Mouse (Mus musculus): ENCODE measurements around the gene Lbhd2. TPM values are rescaled to one million over a fixed set of nuclear protein-coding genes. Genes with fewer than 3 reads are reported as not detected.
A peak's percentile ranks its signal among the peaks of the same experiment; 100 is the strongest.

Gene Lbhd2
- polyA plus RNA-seq, 1 experiment from 2014 or later = 0.51 TPM

- peak within 1 kb of the TSS; percentile 91 for H3K9ac ChIP-seq
- H3K4me1 ChIP-seq = peaks cover 24% of the 10 kb centered on the region
- H3K4me2 ChIP-seq (replicated peaks) = peak within 1 kb of the TSS; percentile 98
- H3K27ac ChIP-seq = peak within 1 kb of the TSS; percentile 91
- H3K4me3 ChIP-seq = peak within 1 kb of the TSS; percentile 97
- no peaks in the 10 kb centered on the region for H3K9me3 ChIP-seq
- under 1% methylated on average over 94 of the region's 94 CpGs for WGBS
- ATAC-seq (ENCODE audit: low FRiP score, low read depth) = peak; percentile 91
- no peaks in the 10 kb centered on the region for H3K27me3 ChIP-seq (replicated peaks)
- no peaks in the 10 kb centered on the region for H3K36me3 ChIP-seq
These were observed 29.1 kb upstream of the Lbhd2 start, which contains the start of gene Cdc42bpb for GRCm38 (mm10) chr12:111377376-111377973. Gene Cdc42bpb, minus strand, starts transcription at chr12:111377718.

- Histone ChIP-seq H3K4me3 (peak overlapping the region; percentile 97), H3K4me2 (replicated peaks) (peak overlapping the region; percentile 98), H3K27me3 (replicated peaks) (no peaks in the 10 kb centered on the region), H3K4me1 (peaks cover 24% of the 10 kb centered on the region), H3K36me3 (no peaks in the 10 kb centered on the region), H3K9me3 (no peaks in the 10 kb centered on the region), H3K27ac (peak overlapping the region; percentile 91), H3K9ac (peak overlapping the region; percentile 91)
- peak; percentile 81 for ATAC-seq (ENCODE audit: low FRiP score, low read depth)
- WGBS = under 1% methylated on average over 32 of the region's 32 CpGs
These were observed 28.6 kb upstream of the Lbhd2 start for GRCm38 (mm10) chr12:111377986-111378490.

GRCm38 (mm10) chr12:111378812-111379211, 27.8 kb upstream of the Lbhd2 start:
- 76% methylated on average over 12 of the region's 12 CpGs for WGBS

GRCm38 (mm10) chr12:111385883-111386641, 20.5 kb upstream of the Lbhd2 start:
- no peaks in the 10 kb centered on the region for H3K4me1 ChIP-seq
- no peaks in the 10 kb centered on the region for H3K9me3 ChIP-seq
- no peak overlapping the region for H3K4me2 ChIP-seq (replicated peaks)
- ATAC-seq (ENCODE audit: low FRiP score, low read depth) = no peak
- no peaks in the 10 kb centered on the region for H3K27me3 ChIP-seq (replicated peaks)
- H3K27ac ChIP-seq = no peak overlapping the region
- H3K36me3 ChIP-seq = no peaks in the 10 kb centered on the region
- H3K4me3 ChIP-seq = no peak overlapping the region
- no peak overlapping the region for H3K9ac ChIP-seq
- WGBS = 88% methylated on average over 13 of the region's 13 CpGs

More at GRCm38 (mm10) chr12:111378812-111379211, 27.8 kb upstream of the Lbhd2 start:
- Histone ChIP-seq H3K4me3 (no peak overlapping the region), H3K36me3 (no peaks in the 10 kb centered on the region), H3K4me1 (peaks cover 24% of the 10 kb centered on the region), H3K9ac (peak overlapping the region; percentile 91), H3K27ac (no peak overlapping the region), H3K9me3 (no peaks in the 10 kb centered on the region), H3K27me3 (replicated peaks) (no peaks in the 10 kb centered on the region), H3K4me2 (replicated peaks) (peak overlapping the region; percentile 98)
- no peak for ATAC-seq (ENCODE audit: low FRiP score, low read depth)

- Histone ChIP-seq H3K9me3 (no peaks in the 10 kb centered on the region), H3K4me2 (replicated peaks) (no peak overlapping the region), H3K4me1 (no peaks in the 10 kb centered on the region), H3K27me3 (replicated peaks) (no peaks in the 10 kb centered on the region), H3K27ac (no peak overlapping the region), H3K4me3 (no peak overlapping the region), H3K9ac (no peak overlapping the region), H3K36me3 (no peaks in the 10 kb centered on the region)
- 69% methylated on average over 8 of the region's 8 CpGs for WGBS
- ATAC-seq (ENCODE audit: low FRiP score, low read depth) = no peak
These were observed 19.9 kb upstream of the Lbhd2 start for GRCm38 (mm10) chr12:111386642-111387120.

GRCm38 (mm10) chr12:111387146-111387545, 19.5 kb upstream of the Lbhd2 start:
- Histone ChIP-seq H3K27ac (no peak overlapping the region), H3K27me3 (replicated peaks) (no peaks in the 10 kb centered on the region), H3K9me3 (no peaks in the 10 kb centered on the region), H3K4me2 (replicated peaks) (no peak overlapping the region), H3K4me1 (no peaks in the 10 kb centered on the region), H3K36me3 (no peaks in the 10 kb centered on the region), H3K4me3 (no peak overlapping the region), H3K9ac (no peak overlapping the region)
- no peak for ATAC-seq (ENCODE audit: low FRiP score, low read depth)
- WGBS = 94% methylated on average over 4 of the region's 4 CpGs

- 83% methylated on average over 6 of the region's 6 CpGs for WGBS
- H3K9ac ChIP-seq = no peak overlapping the region
- H3K27ac ChIP-seq = no peak overlapping the region
- H3K4me1 ChIP-seq = no peaks in the 10 kb centered on the region
- H3K4me2 ChIP-seq (replicated peaks) = no peak overlapping the region
- no peaks in the 10 kb centered on the region for H3K36me3 ChIP-seq
- ATAC-seq (ENCODE audit: low FRiP score, low read depth) = no peak
- H3K4me3 ChIP-seq = no peak overlapping the region
- peaks cover 13% of the 10 kb centered on the region; the same call in 1 of the 2 replicates for H3K27me3 ChIP-seq (replicated peaks)
- no peaks in the 10 kb centered on the region for H3K9me3 ChIP-seq
These were observed 12.6 kb upstream of the Lbhd2 start for GRCm38 (mm10) chr12:111394008-111394407.

GRCm38 (mm10) chr12:111396997-111397396, 9.6 kb upstream of the Lbhd2 start:
- Histone ChIP-seq H3K4me3 (no peak overlapping the region), H3K27ac (no peak overlapping the region), H3K9ac (no peak overlapping the region), H3K27me3 (replicated peaks) (peaks cover 15% of the 10 kb centered on the region), H3K4me1 (no peaks in the 10 kb centered on the region), H3K4me2 (replicated peaks) (no peak overlapping the region), H3K36me3 (no peaks in the 10 kb centered on the region), H3K9me3 (no peaks in the 10 kb centered on the region)
- no peak for ATAC-seq (ENCODE audit: low FRiP score, low read depth)
- 72% methylated on average over 5 of the region's 5 CpGs for WGBS

GRCm38 (mm10) chr12:111401454-111402184, 5.0 kb upstream of the Lbhd2 start:
- no peaks in the 10 kb centered on the region for H3K36me3 ChIP-seq
- no peak overlapping the region for H3K4me3 ChIP-seq
- 0 out of 2 replicates have a peak, but pooled peaks have one; percentile 25 for ATAC-seq (ENCODE audit: low FRiP score, low read depth)
- peaks cover 26% of the 10 kb centered on the region for H3K27me3 ChIP-seq (replicated peaks)
- no peak overlapping the region for H3K9ac ChIP-seq
- 20% methylated on average over 15 of the region's 15 CpGs for WGBS
- no peak overlapping the region for H3K4me2 ChIP-seq (replicated peaks)
- H3K9me3 ChIP-seq = no peaks in the 10 kb centered on the region
- no peak overlapping the region for H3K27ac ChIP-seq
- peaks cover 1% of the 10 kb centered on the region; the same call in 1 of the 2 replicates for H3K4me1 ChIP-seq

GRCm38 (mm10) chr12:111404880-111405279, 1.7 kb upstream of the Lbhd2 start:
- WGBS = 51% methylated on average over 10 of the region's 10 CpGs
- no peaks in the 10 kb centered on the region for H3K36me3 ChIP-seq
- H3K27me3 ChIP-seq (replicated peaks) = peaks cover 46% of the 10 kb centered on the region
- no peak for ATAC-seq (ENCODE audit: low FRiP score, low read depth)
- no peak overlapping the region for H3K4me2 ChIP-seq (replicated peaks)
- H3K27ac ChIP-seq = no peak overlapping the region
- no peak overlapping the region for H3K9ac ChIP-seq
- H3K9me3 ChIP-seq = no peaks in the 10 kb centered on the region
- H3K4me1 ChIP-seq = peaks cover 9% of the 10 kb centered on the region; the same call in 1 of the 2 replicates
- no peak overlapping the region for H3K4me3 ChIP-seq

- Histone ChIP-seq H3K9me3 (no peaks in the 10 kb centered on the region), H3K4me3 (no peak overlapping the region), H3K4me2 (replicated peaks) (no peak overlapping the region), H3K9ac (no peak overlapping the region), H3K27ac (no peak overlapping the region), H3K4me1 (peaks cover 21% of the 10 kb centered on the region), H3K27me3 (replicated peaks) (peaks cover 41% of the 10 kb centered on the region), H3K36me3 (no peaks in the 10 kb centered on the region)
- ATAC-seq (ENCODE audit: low FRiP score, low read depth) = no peak
- 15% methylated on average over 5 of the region's 5 CpGs for WGBS
These were observed 3.0 kb downstream of the Lbhd2 start for GRCm38 (mm10) chr12:111409583-111409982.
